Mouse (Mus musculus): ENCODE measurements at regions not wholly inside any gene's neighbourhood (a gene's known extent, or its start where the extent isn't known, plus 50 kb on each side); places are given as distances from the start of the nearest gene placed in this dataset.

GRCm38 (mm10) chr12:47129821-47130220, 311.1 kb upstream of the Nova1 start:
- no peak overlapping the region for H3K4me3 ChIP-seq (ENCODE audit: low read length)
- no peaks in the 10 kb centered on the region for H3K9me3 ChIP-seq (ENCODE audit: control insufficient read depth, low read length)
- H3K4me2 ChIP-seq (replicated peaks; ENCODE audit: low read depth, low read length), result no peak overlapping the region
- ATAC-seq (ENCODE audit: low FRiP score, low TSS enrichment), result no peak
- H3K27ac ChIP-seq (ENCODE audit: low read depth, low read length), result no peak overlapping the region
- no peaks in the 10 kb centered on the region for H3K36me3 ChIP-seq (ENCODE audit: control insufficient read depth, insufficient read depth, low read length)
- H3K4me1 ChIP-seq (ENCODE audit: control insufficient read depth, insufficient read depth, low read length), result no peaks in the 10 kb centered on the region
- H3K9ac ChIP-seq (ENCODE audit: low read depth, low read length), result no peak overlapping the region
- H3K27me3 ChIP-seq (ENCODE audit: control insufficient read depth, insufficient read depth, low read length), result no peaks in the 10 kb centered on the region
- 93% methylated on average over 9 of the region's 9 CpGs for WGBS

- Histone ChIP-seq H3K4me1 (ENCODE audit: control insufficient read depth, insufficient read depth, low read length) (no peaks in the 10 kb centered on the region), H3K4me3 (ENCODE audit: low read length) (no peak overlapping the region), H3K27me3 (ENCODE audit: control insufficient read depth, insufficient read depth, low read length) (no peaks in the 10 kb centered on the region), H3K4me2 (replicated peaks; ENCODE audit: low read depth, low read length) (no peak overlapping the region), H3K27ac (ENCODE audit: low read depth, low read length) (no peak overlapping the region), H3K36me3 (ENCODE audit: control insufficient read depth, insufficient read depth, low read length) (no peaks in the 10 kb centered on the region), H3K9ac (ENCODE audit: low read depth, low read length) (no peak overlapping the region), H3K9me3 (ENCODE audit: control insufficient read depth, low read length) (no peaks in the 10 kb centered on the region)
- WGBS, result 79% methylated on average over 3 of the region's 3 CpGs
- ATAC-seq (ENCODE audit: low FRiP score, low TSS enrichment), result no peak
Measured at GRCm38 (mm10) chr12:47128596-47128995, 309.9 kb upstream of the Nova1 start.

DNA sequence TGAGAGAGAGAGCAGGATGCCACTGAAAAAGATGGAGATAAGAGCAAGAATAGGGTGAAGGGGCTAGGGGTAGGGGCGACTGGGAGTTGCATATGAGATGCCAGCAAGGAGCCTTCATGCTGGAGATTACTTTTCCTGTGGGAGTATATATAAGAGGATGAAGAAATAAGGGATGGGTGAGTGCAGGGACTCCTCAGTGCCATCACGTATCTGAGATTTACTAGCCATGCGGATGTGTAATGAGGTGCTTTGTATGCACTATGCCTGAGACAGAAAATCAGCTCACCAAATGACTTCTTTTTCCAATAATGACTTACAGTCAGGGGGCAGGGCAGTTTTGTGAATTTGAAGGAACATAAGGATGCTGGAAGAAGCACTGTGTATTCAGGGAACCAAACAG, 302.7 kb upstream of the Nova1 start:
- ATAC-seq (ENCODE audit: low FRiP score, low TSS enrichment), result no peak
- H3K4me1 ChIP-seq (ENCODE audit: control insufficient read depth, insufficient read depth, low read length), result no peaks in the 10 kb centered on the region
- H3K36me3 ChIP-seq (ENCODE audit: control insufficient read depth, insufficient read depth, low read length), result no peaks in the 10 kb centered on the region
- no peak overlapping the region for H3K4me2 ChIP-seq (replicated peaks; ENCODE audit: low read depth, low read length)
- no peaks in the 10 kb centered on the region for H3K9me3 ChIP-seq (ENCODE audit: control insufficient read depth, low read length)
- 78% methylated on average over 3 of the region's 3 CpGs for WGBS
- no peaks in the 10 kb centered on the region for H3K27me3 ChIP-seq (ENCODE audit: control insufficient read depth, insufficient read depth, low read length)
- H3K27ac ChIP-seq (ENCODE audit: low read depth, low read length), result no peak overlapping the region
- no peak overlapping the region for H3K9ac ChIP-seq (ENCODE audit: low read depth, low read length)
- H3K4me3 ChIP-seq (ENCODE audit: low read length), result no peak overlapping the region

GRCm38 (mm10) chr12:47117504-47117903, 298.8 kb upstream of the Nova1 start:
- Histone ChIP-seq H3K4me3 (ENCODE audit: low read length) (no peak overlapping the region), H3K4me1 (ENCODE audit: control insufficient read depth, insufficient read depth, low read length) (no peaks in the 10 kb centered on the region), H3K27ac (ENCODE audit: low read depth, low read length) (no peak overlapping the region), H3K4me2 (replicated peaks; ENCODE audit: low read depth, low read length) (no peak overlapping the region), H3K9ac (ENCODE audit: low read depth, low read length) (no peak overlapping the region), H3K9me3 (ENCODE audit: control insufficient read depth, low read length) (no peaks in the 10 kb centered on the region), H3K27me3 (ENCODE audit: control insufficient read depth, insufficient read depth, low read length) (no peaks in the 10 kb centered on the region), H3K36me3 (ENCODE audit: control insufficient read depth, insufficient read depth, low read length) (no peaks in the 10 kb centered on the region)
- 61% methylated on average over 3 of the region's 3 CpGs for WGBS
- ATAC-seq (ENCODE audit: low FRiP score, low TSS enrichment), result no peak

- Histone ChIP-seq H3K27ac (ENCODE audit: low read depth, low read length) (no peak overlapping the region), H3K4me3 (ENCODE audit: low read length) (no peak overlapping the region), H3K4me2 (replicated peaks; ENCODE audit: low read depth, low read length) (no peak overlapping the region), H3K27me3 (ENCODE audit: control insufficient read depth, insufficient read depth, low read length) (no peaks in the 10 kb centered on the region), H3K36me3 (ENCODE audit: control insufficient read depth, insufficient read depth, low read length) (no peaks in the 10 kb centered on the region), H3K9ac (ENCODE audit: low read depth, low read length) (no peak overlapping the region), H3K4me1 (ENCODE audit: control insufficient read depth, insufficient read depth, low read length) (no peaks in the 10 kb centered on the region), H3K9me3 (ENCODE audit: control insufficient read depth, low read length) (no peaks in the 10 kb centered on the region)
- ATAC-seq (ENCODE audit: low FRiP score, low TSS enrichment), result no peak
Measured at GRCm38 (mm10) chr12:47089234-47089633, 270.5 kb upstream of the Nova1 start.

- Histone ChIP-seq H3K4me2 (replicated peaks; ENCODE audit: low read depth, low read length) (no peak overlapping the region), H3K9me3 (ENCODE audit: control insufficient read depth, low read length) (no peaks in the 10 kb centered on the region), H3K4me3 (ENCODE audit: low read length) (no peak overlapping the region), H3K4me1 (ENCODE audit: control insufficient read depth, insufficient read depth, low read length) (no peaks in the 10 kb centered on the region), H3K27ac (ENCODE audit: low read depth, low read length) (no peak overlapping the region), H3K36me3 (ENCODE audit: control insufficient read depth, insufficient read depth, low read length) (no peaks in the 10 kb centered on the region), H3K27me3 (ENCODE audit: control insufficient read depth, insufficient read depth, low read length) (no peaks in the 10 kb centered on the region), H3K9ac (ENCODE audit: low read depth, low read length) (no peak overlapping the region)
- 82% methylated on average over 2 of the region's 2 CpGs for WGBS
- ATAC-seq (ENCODE audit: low FRiP score, low TSS enrichment), result no peak
Measured at GRCm38 (mm10) chr12:47074961-47075360, 256.2 kb upstream of the Nova1 start.

- no peaks in the 10 kb centered on the region for H3K9me3 ChIP-seq (ENCODE audit: control insufficient read depth, low read length)
- ATAC-seq (ENCODE audit: low FRiP score, low TSS enrichment), result no peak
- WGBS, result 73% methylated on average over 1 of the region's 1 CpGs
- no peak overlapping the region for H3K27ac ChIP-seq (ENCODE audit: low read depth, low read length)
- no peaks in the 10 kb centered on the region for H3K4me1 ChIP-seq (ENCODE audit: control insufficient read depth, insufficient read depth, low read length)
- no peak overlapping the region for H3K9ac ChIP-seq (ENCODE audit: low read depth, low read length)
- no peak overlapping the region for H3K4me3 ChIP-seq (ENCODE audit: low read length)
- H3K36me3 ChIP-seq (ENCODE audit: control insufficient read depth, insufficient read depth, low read length), result no peaks in the 10 kb centered on the region
- no peaks in the 10 kb centered on the region for H3K27me3 ChIP-seq (ENCODE audit: control insufficient read depth, insufficient read depth, low read length)
- no peak overlapping the region for H3K4me2 ChIP-seq (replicated peaks; ENCODE audit: low read depth, low read length)
Measured at GRCm38 (mm10) chr12:47052474-47052873, 233.7 kb upstream of the Nova1 start.

DNA sequence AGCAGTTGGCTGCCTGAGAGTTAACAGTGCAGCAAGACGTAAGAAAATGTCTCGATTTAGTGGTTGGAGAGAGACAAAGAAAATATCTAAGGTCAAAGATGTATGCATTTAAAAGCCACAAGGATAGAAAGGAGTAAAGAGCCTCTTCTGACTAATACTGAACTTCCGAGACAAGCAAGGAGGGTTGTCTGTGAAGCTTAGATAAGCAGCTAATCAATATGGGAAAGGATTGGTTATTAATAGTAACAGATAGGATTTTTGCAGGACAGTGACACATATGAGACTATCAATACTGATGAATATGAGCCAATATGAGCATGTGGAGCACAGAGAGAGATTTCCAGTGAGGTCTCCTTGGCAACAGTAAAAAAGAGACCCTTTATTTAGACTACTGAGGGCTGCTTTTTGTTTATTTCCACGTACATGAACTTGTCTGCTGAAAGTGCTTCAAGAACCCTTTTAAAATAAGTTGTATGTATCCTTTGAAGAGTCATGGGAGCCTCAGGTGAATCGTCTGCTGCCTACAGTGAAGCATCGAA, 202.2 kb upstream of the Nova1 start:
- Histone ChIP-seq H3K4me1 (ENCODE audit: control insufficient read depth, insufficient read depth, low read length) (no peaks in the 10 kb centered on the region), H3K4me3 (ENCODE audit: low read length) (no peak overlapping the region), H3K9me3 (ENCODE audit: control insufficient read depth, low read length) (no peaks in the 10 kb centered on the region), H3K36me3 (ENCODE audit: control insufficient read depth, insufficient read depth, low read length) (no peaks in the 10 kb centered on the region), H3K4me2 (replicated peaks; ENCODE audit: low read depth, low read length) (no peak overlapping the region), H3K27ac (ENCODE audit: low read depth, low read length) (no peak overlapping the region), H3K27me3 (ENCODE audit: control insufficient read depth, insufficient read depth, low read length) (no peaks in the 10 kb centered on the region), H3K9ac (ENCODE audit: low read depth, low read length) (no peak overlapping the region)
- ATAC-seq (ENCODE audit: low FRiP score, low TSS enrichment), result no peak
- 82% methylated on average over 6 of the region's 6 CpGs for WGBS

DNA sequence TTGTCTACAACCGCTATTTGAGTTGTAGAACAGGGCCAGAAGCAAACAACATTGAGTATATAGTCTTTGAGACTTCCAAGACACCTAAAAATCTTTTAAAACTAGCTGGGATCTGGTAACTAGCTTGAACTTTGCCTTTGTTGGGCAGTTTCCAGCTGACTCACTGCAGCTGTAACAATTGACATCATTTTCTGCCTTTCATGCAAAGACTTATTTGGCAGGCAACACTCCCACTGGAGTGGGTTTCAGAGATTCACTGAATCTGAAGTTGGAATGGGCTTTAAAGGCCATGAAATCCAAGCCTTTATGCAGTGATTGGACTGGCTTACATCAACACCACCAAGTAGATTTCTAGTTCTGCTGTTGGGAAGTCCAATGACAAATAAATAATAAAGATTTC, 173.6 kb upstream of the Nova1 start:
- Histone ChIP-seq H3K4me2 (replicated peaks; ENCODE audit: low read depth, low read length) (no peak overlapping the region), H3K36me3 (ENCODE audit: control insufficient read depth, insufficient read depth, low read length) (no peaks in the 10 kb centered on the region), H3K27me3 (ENCODE audit: control insufficient read depth, insufficient read depth, low read length) (no peaks in the 10 kb centered on the region), H3K9me3 (ENCODE audit: control insufficient read depth, low read length) (no peaks in the 10 kb centered on the region), H3K27ac (ENCODE audit: low read depth, low read length) (no peak overlapping the region), H3K4me1 (ENCODE audit: control insufficient read depth, insufficient read depth, low read length) (no peaks in the 10 kb centered on the region), H3K4me3 (ENCODE audit: low read length) (no peak overlapping the region), H3K9ac (ENCODE audit: low read depth, low read length) (no peak overlapping the region)
- WGBS, result 79% methylated on average over 1 of the region's 1 CpGs
- no peak for ATAC-seq (ENCODE audit: low FRiP score, low TSS enrichment)

DNA sequence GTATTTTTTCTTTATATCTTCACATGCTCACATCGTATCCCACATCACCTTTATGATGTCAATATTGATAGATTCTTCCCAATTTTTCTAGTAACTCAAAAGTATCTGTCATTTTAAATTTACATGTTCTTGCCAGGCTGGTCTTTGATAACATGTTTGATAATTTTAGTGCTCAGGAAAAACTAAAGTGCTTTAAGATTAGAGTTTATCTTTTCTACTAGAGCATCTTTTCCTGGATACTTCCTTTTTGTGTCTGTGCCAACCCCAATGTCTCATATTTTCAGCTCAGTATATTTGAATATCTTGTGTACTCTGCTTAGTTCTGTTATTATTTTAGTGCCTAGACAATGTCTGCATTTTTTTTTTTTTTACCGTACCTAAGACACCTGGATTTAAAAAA, 170.2 kb upstream of the Nova1 start:
- no peak overlapping the region for H3K4me3 ChIP-seq (ENCODE audit: low read length)
- no peaks in the 10 kb centered on the region for H3K36me3 ChIP-seq (ENCODE audit: control insufficient read depth, insufficient read depth, low read length)
- H3K9ac ChIP-seq (ENCODE audit: low read depth, low read length), result no peak overlapping the region
- no peak overlapping the region for H3K4me2 ChIP-seq (replicated peaks; ENCODE audit: low read depth, low read length)
- H3K4me1 ChIP-seq (ENCODE audit: control insufficient read depth, insufficient read depth, low read length), result no peaks in the 10 kb centered on the region
- H3K27me3 ChIP-seq (ENCODE audit: control insufficient read depth, insufficient read depth, low read length), result no peaks in the 10 kb centered on the region
- no peaks in the 10 kb centered on the region for H3K9me3 ChIP-seq (ENCODE audit: control insufficient read depth, low read length)
- 90% methylated on average over 2 of the region's 2 CpGs for WGBS
- no peak overlapping the region for H3K27ac ChIP-seq (ENCODE audit: low read depth, low read length)
- no peak for ATAC-seq (ENCODE audit: low FRiP score, low TSS enrichment)
